Mouse (Mus musculus): ENCODE data around the gene Mab21l1. TPM values are rescaled to one million over a fixed set of nuclear protein-coding genes. Genes with fewer than 3 reads are reported as not detected.

Gene Mab21l1
- total and polyA plus RNA-seq, 3 experiments, result 0.09 to 0.16 (median 0.13) TPM

GRCm38 (mm10) chr3:55750445-55751065 is 31.8 kb upstream of the Mab21l1 start:
- H3K27ac ChIP-seq, result no peak overlapping the region
- WGBS, result 88% methylated on average over 11 of the region's 11 CpGs
- no peaks in the 10 kb centered on the region; the same call in 1 of the 2 replicates for H3K4me1 ChIP-seq (ENCODE audit: control insufficient read depth, insufficient read depth, low read length)
- intact Hi-C loops (cut with DNase I), result no loop called here
- no peaks in the 10 kb centered on the region for H3K36me3 ChIP-seq (ENCODE audit: control insufficient read depth, insufficient read depth, low read length)
- no peak for DNase-seq
- no peak overlapping the region for H3K4me3 ChIP-seq
- H3K79me2 ChIP-seq (replicated peaks; ENCODE audit: control insufficient read depth, insufficient read depth, low read length), result no peaks in the 10 kb centered on the region
- H3K27me3 ChIP-seq (ENCODE audit: control insufficient read depth, insufficient read depth, low read length), result no peaks in the 10 kb centered on the region
- TF ChIP-seq EP300 (IDR thresholded peaks at IDR 0.05; ENCODE audit: insufficient read depth, low read depth, low read length), result no peak
- TF ChIP-seq CTCF (IDR thresholded peaks at IDR 0.05), result no peak
- TF ChIP-seq POLR2A (IDR thresholded peaks at IDR 0.05; ENCODE audit: insufficient read depth, low read depth, low read length), result no peak
- no peak overlapping the region for H3K9ac ChIP-seq (ENCODE audit: low read depth, low read length)

DNA sequence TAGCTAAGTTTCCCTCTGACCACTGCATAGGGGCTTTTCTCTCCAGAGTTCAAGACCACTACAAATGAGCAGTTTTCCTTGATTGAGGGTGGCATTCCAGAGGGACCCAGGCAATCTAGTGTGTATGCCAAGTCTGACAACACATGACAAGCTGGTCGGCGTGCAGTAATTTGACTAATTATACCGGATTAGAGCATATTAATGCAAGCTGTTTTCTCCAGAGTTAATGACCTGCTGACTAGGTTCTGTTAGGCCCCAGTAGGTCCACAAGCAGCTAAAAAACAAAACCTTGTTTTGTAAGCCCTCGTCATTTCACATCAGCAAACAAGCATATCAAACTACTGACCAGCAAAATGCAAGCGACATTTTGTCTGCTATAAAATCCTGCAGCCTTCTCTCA is 30.9 kb upstream of the Mab21l1 start:
- H3K79me2 ChIP-seq (replicated peaks; ENCODE audit: control insufficient read depth, insufficient read depth, low read length), result no peaks in the 10 kb centered on the region
- TF ChIP-seq POLR2A (IDR thresholded peaks at IDR 0.05; ENCODE audit: insufficient read depth, low read depth, low read length) (no peak), EP300 (IDR thresholded peaks at IDR 0.05; ENCODE audit: insufficient read depth, low read depth, low read length) (no peak), CTCF (IDR thresholded peaks at IDR 0.05) (no peak)
- no peak overlapping the region for H3K9ac ChIP-seq (ENCODE audit: low read depth, low read length)
- no peak for DNase-seq
- 90% methylated on average over 5 of the region's 5 CpGs for WGBS
- intact Hi-C loops (cut with DNase I), result no loop called here
- H3K4me1 ChIP-seq (ENCODE audit: control insufficient read depth, insufficient read depth, low read length), result no peaks in the 10 kb centered on the region; the same call in 1 of the 2 replicates
- no peak overlapping the region for H3K27ac ChIP-seq
- H3K4me3 ChIP-seq, result no peak overlapping the region
- no peaks in the 10 kb centered on the region for H3K27me3 ChIP-seq (ENCODE audit: control insufficient read depth, insufficient read depth, low read length)
- no peaks in the 10 kb centered on the region for H3K36me3 ChIP-seq (ENCODE audit: control insufficient read depth, insufficient read depth, low read length)

GRCm38 (mm10) chr3:55752558-55752957 is 29.8 kb upstream of the Mab21l1 start:
- Histone ChIP-seq H3K9ac (ENCODE audit: low read depth, low read length) (no peak overlapping the region), H3K36me3 (ENCODE audit: control insufficient read depth, insufficient read depth, low read length) (no peaks in the 10 kb centered on the region), H3K27ac (no peak overlapping the region), H3K79me2 (replicated peaks; ENCODE audit: control insufficient read depth, insufficient read depth, low read length) (no peaks in the 10 kb centered on the region), H3K4me1 (ENCODE audit: control insufficient read depth, insufficient read depth, low read length) (no peaks in the 10 kb centered on the region; the same call in 1 of the 2 replicates), H3K4me3 (no peak overlapping the region), H3K27me3 (ENCODE audit: control insufficient read depth, insufficient read depth, low read length) (no peaks in the 10 kb centered on the region)
- WGBS, result 81% methylated on average over 4 of the region's 4 CpGs
- intact Hi-C loops (cut with DNase I), result no loop called here
- TF ChIP-seq POLR2A (IDR thresholded peaks at IDR 0.05; ENCODE audit: insufficient read depth, low read depth, low read length) (no peak), EP300 (IDR thresholded peaks at IDR 0.05; ENCODE audit: insufficient read depth, low read depth, low read length) (no peak), CTCF (IDR thresholded peaks at IDR 0.05) (no peak)
- DNase-seq, result no peak

- Histone ChIP-seq H3K79me2 (replicated peaks; ENCODE audit: control insufficient read depth, insufficient read depth, low read length) (no peaks in the 10 kb centered on the region), H3K4me1 (ENCODE audit: control insufficient read depth, insufficient read depth, low read length) (no peaks in the 10 kb centered on the region; the same call in 1 of the 2 replicates), H3K4me3 (no peak overlapping the region), H3K9ac (ENCODE audit: low read depth, low read length) (no peak overlapping the region), H3K27me3 (ENCODE audit: control insufficient read depth, insufficient read depth, low read length) (no peaks in the 10 kb centered on the region), H3K36me3 (ENCODE audit: control insufficient read depth, insufficient read depth, low read length) (no peaks in the 10 kb centered on the region), H3K27ac (no peak overlapping the region)
- WGBS, result 87% methylated on average over 6 of the region's 6 CpGs
- DNase-seq, result no peak
- no peak for TF ChIP-seq POLR2A (IDR thresholded peaks at IDR 0.05; ENCODE audit: insufficient read depth, low read depth, low read length)
- TF ChIP-seq CTCF (IDR thresholded peaks at IDR 0.05), result no peak
- TF ChIP-seq EP300 (IDR thresholded peaks at IDR 0.05; ENCODE audit: insufficient read depth, low read depth, low read length), result no peak
- intact Hi-C loops (cut with DNase I), result no loop called here
Observed at GRCm38 (mm10) chr3:55753872-55754271, 28.4 kb upstream of the Mab21l1 start.

- Histone ChIP-seq H3K79me2 (replicated peaks; ENCODE audit: control insufficient read depth, insufficient read depth, low read length) (no peaks in the 10 kb centered on the region), H3K27me3 (ENCODE audit: control insufficient read depth, insufficient read depth, low read length) (no peaks in the 10 kb centered on the region), H3K36me3 (ENCODE audit: control insufficient read depth, insufficient read depth, low read length) (no peaks in the 10 kb centered on the region), H3K4me3 (no peak overlapping the region), H3K9ac (ENCODE audit: low read depth, low read length) (no peak overlapping the region), H3K4me1 (ENCODE audit: control insufficient read depth, insufficient read depth, low read length) (no peaks in the 10 kb centered on the region; the same call in 1 of the 2 replicates), H3K27ac (no peak overlapping the region)
- intact Hi-C loops (cut with DNase I), result no loop called here
- DNase-seq, result no peak
- 48% methylated on average over 6 of the region's 6 CpGs for WGBS
- TF ChIP-seq POLR2A (IDR thresholded peaks at IDR 0.05; ENCODE audit: insufficient read depth, low read depth, low read length) (no peak), EP300 (IDR thresholded peaks at IDR 0.05; ENCODE audit: insufficient read depth, low read depth, low read length) (no peak), CTCF (IDR thresholded peaks at IDR 0.05) (no peak)
Observed at GRCm38 (mm10) chr3:55754981-55755608, 27.2 kb upstream of the Mab21l1 start.

Measured in heart, adult 2 months (tissue).